Mouse (Mus musculus): ENCODE results near the gene Wdr25. TPM values are rescaled to one million over a fixed set of nuclear protein-coding genes. Genes with fewer than 3 reads are reported as not detected.

Gene Wdr25
- total and polyA plus RNA-seq, 3 experiments: 8.7 to 10.8 TPM; not detected in 1

DNA sequence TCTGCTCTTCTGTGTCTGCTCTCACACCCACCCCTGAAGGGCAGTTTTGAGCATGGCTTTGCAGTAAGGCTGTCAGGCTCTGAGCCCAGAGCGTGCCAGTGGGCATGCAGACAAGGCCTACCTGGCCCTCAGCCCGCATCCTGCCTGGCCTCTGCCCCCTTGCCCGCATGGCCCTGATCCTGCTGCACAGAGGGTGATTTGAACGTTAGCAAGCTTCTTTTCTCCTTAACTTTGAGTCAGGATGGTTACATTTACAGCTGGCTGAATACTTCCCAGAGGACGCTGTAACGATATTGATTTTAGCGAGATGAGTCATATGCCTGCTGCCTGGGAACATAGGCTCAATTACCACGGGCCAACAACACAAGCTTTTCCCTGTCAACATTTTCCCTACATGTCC lies 91.0 kb downstream of the Wdr25 start:
- TF ChIP-seq CHD1 (IDR thresholded peaks at IDR 0.05; ENCODE audit: low read depth, low read length): no peak
- no peak for TF ChIP-seq NELFE (IDR thresholded peaks at IDR 0.05; ENCODE audit: low read depth, low read length)
- TF ChIP-seq MAZ (IDR thresholded peaks at IDR 0.05; ENCODE audit: low read depth, low read length): no peak
- TF ChIP-seq POLR2AphosphoS5 (IDR thresholded peaks at IDR 0.05; ENCODE audit: borderline replicate concordance, low read depth, low read length): no peak
- TF ChIP-seq ZNF384 (IDR thresholded peaks at IDR 0.05; ENCODE audit: low read depth, low read length): no peak
- TF ChIP-seq MAX (IDR thresholded peaks at IDR 0.05; ENCODE audit: low read length): no peak
- no peak for TF ChIP-seq MYB (IDR thresholded peaks at IDR 0.05; ENCODE audit: low read depth, low read length)
- no peak for TF ChIP-seq CHD2 (IDR thresholded peaks at IDR 0.05; ENCODE audit: low read length)
- no peak for TF ChIP-seq USF2 (IDR thresholded peaks at IDR 0.05; ENCODE audit: borderline replicate concordance in 1 of 2, insufficient read depth in 1 of 2, low read depth in 1 of 2, low read length in 2 of 2)
- TF ChIP-seq RAD21 (IDR thresholded peaks at IDR 0.05; ENCODE audit: low read depth, low read length): no peak
- H3K9ac ChIP-seq (ENCODE audit: control insufficient read depth, low read depth, low read length, poor library complexity, severe bottlenecking): no peak overlapping the region
- H3K79me2 ChIP-seq (ENCODE audit: control insufficient read depth, insufficient read depth, low read length, poor library complexity): no peaks in the 10 kb centered on the region
- no peaks in the 10 kb centered on the region for H3K36me3 ChIP-seq (ENCODE audit: control insufficient read depth in 1 of 2, insufficient read depth in 2 of 2, low read length in 2 of 2)
- no peak for DNase-seq (ENCODE audit: low read depth, low spot score)
- no peak overlapping the region for H3K4me3 ChIP-seq (ENCODE audit: control insufficient read depth in 1 of 2, insufficient read depth in 1 of 2, low read depth in 2 of 2, low read length in 2 of 2)
- no peaks in the 10 kb centered on the region for H3K9me3 ChIP-seq (replicated peaks; ENCODE audit: insufficient read depth, low read length)
- H3K4me1 ChIP-seq (ENCODE audit: control insufficient read depth in 1 of 2, insufficient read depth in 2 of 2, low read length in 2 of 2): no peaks in the 10 kb centered on the region
- H3K27me3 ChIP-seq (ENCODE audit: control insufficient read depth in 1 of 2, insufficient read depth in 2 of 2, low read length in 2 of 2): no peaks in the 10 kb centered on the region
- H3K27ac ChIP-seq (ENCODE audit: control insufficient read depth, low read depth, low read length): no peak overlapping the region

GRCm38 (mm10) chr12:108985025-108985424 lies 91.6 kb downstream of the Wdr25 start:
- Histone ChIP-seq H3K9ac (ENCODE audit: control insufficient read depth, low read depth, low read length, poor library complexity, severe bottlenecking) (no peak overlapping the region), H3K4me3 (ENCODE audit: control insufficient read depth in 1 of 2, insufficient read depth in 1 of 2, low read depth in 2 of 2, low read length in 2 of 2) (no peak overlapping the region), H3K36me3 (ENCODE audit: control insufficient read depth in 1 of 2, insufficient read depth in 2 of 2, low read length in 2 of 2) (no peaks in the 10 kb centered on the region), H3K79me2 (ENCODE audit: control insufficient read depth, insufficient read depth, low read length, poor library complexity) (no peaks in the 10 kb centered on the region), H3K4me1 (ENCODE audit: control insufficient read depth in 1 of 2, insufficient read depth in 2 of 2, low read length in 2 of 2) (no peaks in the 10 kb centered on the region), H3K27me3 (ENCODE audit: control insufficient read depth in 1 of 2, insufficient read depth in 2 of 2, low read length in 2 of 2) (no peaks in the 10 kb centered on the region), H3K9me3 (replicated peaks; ENCODE audit: insufficient read depth, low read length) (no peaks in the 10 kb centered on the region), H3K27ac (ENCODE audit: control insufficient read depth, low read depth, low read length) (no peak overlapping the region)
- TF ChIP-seq BHLHE40 (IDR thresholded peaks at IDR 0.05; ENCODE audit: borderline replicate concordance, low read depth, low read length) (no peak), MYB (IDR thresholded peaks at IDR 0.05; ENCODE audit: low read depth, low read length) (no peak), SIN3A (IDR thresholded peaks at IDR 0.05; ENCODE audit: low read length) (no peak), KAT2A (conservative IDR thresholded peaks at IDR 0.05; ENCODE audit: low read depth, low read length) (no peak), ZMIZ1 (IDR thresholded peaks at IDR 0.05; ENCODE audit: low read depth, low read length) (no peak), TCF12 (IDR thresholded peaks at IDR 0.05; ENCODE audit: low read depth, low read length) (no peak), GATA1 (IDR thresholded peaks at IDR 0.05; ENCODE audit: low read depth, low read length) (no peak), SMC3 (IDR thresholded peaks at IDR 0.05; ENCODE audit: low read depth, low read length) (no peak), HCFC1 (IDR thresholded peaks at IDR 0.05; ENCODE audit: low read depth, low read length) (no peak)
- no peak for DNase-seq (ENCODE audit: low read depth, low spot score)
